Mouse (Mus musculus) heart, embryonic 15.5 days (tissue): ENCODE data around the gene Atrn. TPM values are rescaled to one million over a fixed set of nuclear protein-coding genes. Genes with fewer than 3 reads are reported as not detected.

ENCODE experiments used
- microRNA-seq: library from miRNA; unstranded; fragments of <30 nt; microRNA quantifications from one replicate; pipeline ENCODE4, GENCODE M21; 2016
- polyA plus RNA-seq: library from polyadenylated mRNA; unstranded; fragments of >200 nt; fragmentation: Nextera tagmentation; extraction: Ambion mirVana; gene quantifications from 2 replicates; pipeline ENCODE4 v1.2.1, GENCODE M21; 2015

Gene Atrn
- polyA plus RNA-seq, 1 experiment from 2014 or later = 4.0 TPM

Small RNA genes within 50 kb of the gene (microRNA-seq; reads per million reads assigned to microRNA genes)
- not detected for gene Mir6973b

Other genes starting within 250 kb of the Atrn start
- 44.8 and 46.2 TPM in 2 replicates for gene Ddrgk1, start 241.8 kb upstream of the Atrn start, polyA plus RNA-seq
- gene Itpa, start 238.9 kb upstream of the Atrn start, polyA plus RNA-seq = 74.3 and 77.9 TPM in 2 replicates
- gene Slc4a11, start 209.0 kb upstream of the Atrn start, polyA plus RNA-seq = 0.19 and 0.58 TPM in 2 replicates
- gene 4930402H24Rik, start 89 bp upstream of the Atrn start, polyA plus RNA-seq = 49.2 and 50.9 TPM in 2 replicates
- gene Gfra4, start 136.6 kb downstream of the Atrn start, polyA plus RNA-seq = 2.8 and 4.7 TPM in 2 replicates
- 13.5 and 16.5 TPM in 2 replicates for gene Adam33, start 157.3 kb downstream of the Atrn start, polyA plus RNA-seq
- gene Siglec1, start 180.3 kb downstream of the Atrn start, polyA plus RNA-seq = 0.43 and 0.61 TPM in 2 replicates
- 10.0 and 11.4 TPM in 2 replicates for gene Hspa12b, start 220.8 kb downstream of the Atrn start, polyA plus RNA-seq
- gene Gm11037, start 227.0 kb downstream of the Atrn start, polyA plus RNA-seq = not detected in 2 replicates